Mouse (Mus musculus) myocyte (in vitro differentiated cells): ENCODE data around the gene Aplnr.

Experiments
- POLR2A ChIP-seq: IDR thresholded peaks from one replicate; pipeline ENCODE4 v1.6.1; 2011; ENCODE audit warnings: low read depth, mild to moderate bottlenecking, control low read depth, moderate library complexity; ENCODE audit not compliant: insufficient read length
- POLR2AphosphoS2 ChIP-seq: IDR thresholded peaks from one replicate; pipeline ENCODE4 v1.6.1; 2011; ENCODE audit warnings: low read depth, control low read depth; ENCODE audit not compliant: insufficient read length

- TF ChIP-seq POLR2A (no peak), POLR2AphosphoS2 (no peak)
Observed at GRCm38 (mm10) chr2:85150373-85150772, 14.3 kb downstream of the Aplnr start.
